Mouse (Mus musculus) spleen, adult 2 months (tissue): ENCODE data around the gene Bahcc1.

ENCODE experiments used
- CTCF ChIP-seq: fragments of 200-500 bp; IDR thresholded peaks from 2 replicates; pipeline ENCODE4 v1.5.1; 2011; ENCODE audit warnings: mild to moderate bottlenecking, inconsistent platforms; ENCODE audit not compliant: insufficient read depth, insufficient read length, insufficient replicate concordance; ENCODE audit errors: extremely low read depth
- POLR2A ChIP-seq: fragments of 200-500 bp; IDR thresholded peaks from 2 replicates; pipeline ENCODE4 v1.6.1; 2011; ENCODE audit warnings: low read depth, low read length, inconsistent platforms

- no peak for TF ChIP-seq CTCF
- TF ChIP-seq POLR2A = no peak
Observed at GRCm38 (mm10) chr11:120241981-120242725, 9.4 kb downstream of the Bahcc1 start.
